22 mouse cellular contexts compared by ENCODE assay signal in the genomic region with DNA sequence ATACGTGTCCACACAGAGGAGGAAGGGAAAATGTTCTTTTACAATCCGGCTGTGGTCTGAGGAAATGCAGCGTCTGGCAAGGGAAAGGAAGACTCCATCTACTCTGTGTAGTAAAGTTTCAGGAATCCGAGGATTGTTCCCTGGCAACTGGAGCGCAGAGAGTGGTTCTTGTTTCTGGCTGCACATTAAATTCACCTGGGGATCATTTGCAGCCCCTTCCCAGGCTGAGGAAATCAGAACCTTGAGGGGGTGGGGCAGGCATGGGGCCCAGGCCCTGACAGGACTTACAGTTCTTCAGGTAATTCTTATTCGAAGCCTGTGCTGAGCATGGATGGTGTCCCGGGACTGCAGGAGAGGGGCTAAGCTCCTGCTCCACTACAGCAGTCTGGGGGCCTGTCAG. TPM values are rescaled to one million over a fixed set of nuclear protein-coding genes. Genes with fewer than 3 reads are reported as not detected.
A peak's percentile ranks its signal among the peaks of the same experiment; 100 is the strongest.
DNase-seq lines count a peak whose midpoint lies in the region; ATAC-seq and TF ChIP-seq lines count a peak whose summit lies in the region.
"Had no signal": no experiment of that assay in that cellular context is flagged by ENCODE, and none has a peak within 500 bp of the region (broad histone marks: within the 10 kb centered on the region; RNA-seq: fewer than 3 reads in every experiment).

No protein-coding gene starts in this region.

- no peaks in the 10 kb centered on the region for H3K9me3 ChIP-seq in embryonic facial prominence, embryonic 13.5 days
- no peaks in the 10 kb centered on the region for H3K9me3 ChIP-seq in limb, embryonic 11.5 days (ENCODE audit: control insufficient read depth, low read length)
- H3K9me3 ChIP-seq in limb, embryonic 15.5 days = no peaks in the 10 kb centered on the region
- no peaks in the 10 kb centered on the region for H3K9me3 ChIP-seq in intestine, embryonic 15.5 days
- H3K9me3 ChIP-seq: forebrain, embryonic 15.5 days; heart, embryonic 15.5 days; hindbrain, embryonic 10.5 days had no signal

- peak; percentile 71 for DNase-seq in heart, adult 11 months
- DNase-seq in heart, postnatal 25 days (ENCODE audit: low spot score) = no peak
- DNase-seq in limb, embryonic 11.5 days (ENCODE audit: low spot score) = peak; percentile 40
- no peak for DNase-seq in thymus, adult 2 months
- no peak for DNase-seq in adrenal gland, postnatal 36 days
- DNase-seq: adrenal gland, postnatal 10 days; cerebellum, adult 11-12 months; cerebellum, adult 9-10 months; cerebellum, postnatal 25 days; gastrocnemius, postnatal 10 days; heart, adult 2 months; heart, postnatal 14 days had no signal

- no peak for TF ChIP-seq CTCF in thymus, adult 2 months (IDR thresholded peaks at IDR 0.05; ENCODE audit: borderline replicate concordance, control insufficient read depth, extremely low read depth, insufficient read depth, low read length, poor library complexity)

- peak overlapping the region; percentile 33 for H3K4me2 ChIP-seq in embryonic facial prominence, embryonic 13.5 days
- H3K4me2 ChIP-seq in limb, embryonic 11.5 days (ENCODE audit: low read depth, severe bottlenecking) = no peak overlapping the region
- peak overlapping the region; percentile 10; the same call in 1 of the 2 replicates for H3K4me2 ChIP-seq in limb, embryonic 15.5 days
- no peak overlapping the region for H3K4me2 ChIP-seq in intestine, embryonic 15.5 days (replicated peaks)
- H3K4me2 ChIP-seq: forebrain, embryonic 15.5 days; heart, embryonic 11.5 days; heart, embryonic 15.5 days had no signal

- intact Hi-C loops in heart, postnatal 25 days (cut with DNase I) = no loop called here

- no peaks in the 10 kb centered on the region for H3K27me3 ChIP-seq in embryonic facial prominence, embryonic 13.5 days
- H3K27me3 ChIP-seq in limb, embryonic 11.5 days (ENCODE audit: control insufficient read depth, insufficient read depth, low read length) = no peaks in the 10 kb centered on the region
- no peaks in the 10 kb centered on the region for H3K27me3 ChIP-seq in limb, embryonic 15.5 days
- H3K27me3 ChIP-seq in intestine, embryonic 15.5 days (replicated peaks) = no peaks in the 10 kb centered on the region
- H3K27me3 ChIP-seq in thymus, adult 2 months (ENCODE audit: control insufficient read depth, insufficient read depth, low read length) = no peaks in the 10 kb centered on the region
- H3K27me3 ChIP-seq: forebrain, embryonic 15.5 days; heart, embryonic 15.5 days had no signal

- TF ChIP-seq POLR2A in thymus, adult 2 months (IDR thresholded peaks at IDR 0.05; ENCODE audit: control insufficient read depth, extremely low read depth, insufficient read depth, low read length, poor library complexity) = no peak

- peak overlapping the region; percentile 57; the same call in 1 of the 2 replicates for H3K27ac ChIP-seq in embryonic facial prominence, embryonic 13.5 days
- H3K27ac ChIP-seq in limb, embryonic 11.5 days (replicated peaks; ENCODE audit: low read depth, low read length) = no peak overlapping the region
- peak overlapping the region; percentile 50; the same call in 1 of the 2 replicates for H3K27ac ChIP-seq in limb, embryonic 15.5 days
- H3K27ac ChIP-seq in intestine, embryonic 15.5 days = no peak overlapping the region
- no peak overlapping the region for H3K27ac ChIP-seq in thymus, adult 2 months (ENCODE audit: control insufficient read depth, insufficient read depth, low read length)
- H3K27ac ChIP-seq: forebrain, embryonic 15.5 days; heart, adult 2 months; heart, embryonic 15.5 days; hindbrain, embryonic 10.5 days had no signal

- H3K4me3 ChIP-seq in embryonic facial prominence, embryonic 13.5 days = no peak overlapping the region
- no peak overlapping the region for H3K4me3 ChIP-seq in limb, embryonic 11.5 days (ENCODE audit: low read depth, low read length)
- no peak overlapping the region for H3K4me3 ChIP-seq in limb, embryonic 15.5 days
- no peak overlapping the region for H3K4me3 ChIP-seq in intestine, embryonic 15.5 days (replicated peaks)
- H3K4me3 ChIP-seq in thymus, adult 2 months (ENCODE audit: control insufficient read depth, insufficient read depth, low read length) = no peak overlapping the region
- H3K4me3 ChIP-seq: forebrain, embryonic 15.5 days; heart, adult 2 months; heart, embryonic 15.5 days; hindbrain, embryonic 10.5 days had no signal

- no peak for ATAC-seq in embryonic facial prominence, embryonic 13.5 days (ENCODE audit: insufficient number of reproducible peaks, insufficient read depth, low FRiP score, low TSS enrichment, low read depth)
- ATAC-seq in limb, embryonic 11.5 days (ENCODE audit: insufficient number of reproducible peaks, low FRiP score, low TSS enrichment, low read depth) = peak; percentile 60
- no peak for ATAC-seq in limb, embryonic 15.5 days (ENCODE audit: insufficient number of reproducible peaks, low FRiP score, low TSS enrichment, low read depth)
- no peak for ATAC-seq in intestine, embryonic 15.5 days
- ATAC-seq: forebrain, embryonic 15.5 days; hindbrain, embryonic 16.5 days; inflammation-experienced regulatory T-cells, adult 6 months had no signal

- no peaks in the 10 kb centered on the region for H3K36me3 ChIP-seq in embryonic facial prominence, embryonic 13.5 days
- H3K36me3 ChIP-seq in limb, embryonic 11.5 days (ENCODE audit: control insufficient read depth, insufficient read depth, low read length) = no peaks in the 10 kb centered on the region
- H3K36me3 ChIP-seq in limb, embryonic 15.5 days = no peaks in the 10 kb centered on the region
- no peaks in the 10 kb centered on the region for H3K36me3 ChIP-seq in intestine, embryonic 15.5 days
- no peaks in the 10 kb centered on the region for H3K36me3 ChIP-seq in thymus, adult 2 months (ENCODE audit: control insufficient read depth, insufficient read depth, low read length)
- H3K36me3 ChIP-seq: forebrain, embryonic 15.5 days; heart, embryonic 15.5 days; hindbrain, embryonic 10.5 days had no signal

- 23% methylated on average over 7 of the region's 7 CpGs for WGBS in embryonic facial prominence, embryonic 13.5 days
- WGBS in limb, embryonic 11.5 days = 54% methylated on average over 7 of the region's 7 CpGs
- WGBS in limb, embryonic 15.5 days = 17% methylated on average over 7 of the region's 7 CpGs
- whole genome bisulfite sequencing in intestine, embryonic 15.5 days = 61% methylated on average over 7 of the region's 7 CpGs
- WGBS in thymus, adult 2 months = 81% methylated on average over 7 of the region's 7 CpGs

- peaks cover 12% of the 10 kb centered on the region for H3K4me1 ChIP-seq in embryonic facial prominence, embryonic 13.5 days
- H3K4me1 ChIP-seq in limb, embryonic 11.5 days (ENCODE audit: control insufficient read depth, insufficient read depth, low read length) = peaks cover 4% of the 10 kb centered on the region; the same call in 1 of the 2 replicates
- H3K4me1 ChIP-seq in limb, embryonic 15.5 days = peaks cover 7% of the 10 kb centered on the region
- H3K4me1 ChIP-seq in intestine, embryonic 15.5 days (replicated peaks) = no peaks in the 10 kb centered on the region
- H3K4me1 ChIP-seq in thymus, adult 2 months (replicated peaks; ENCODE audit: control insufficient read depth, insufficient read depth, low read length) = no peaks in the 10 kb centered on the region
- H3K4me1 ChIP-seq: forebrain, embryonic 15.5 days; heart, embryonic 15.5 days had no signal

- 0 out of 2 replicates have a peak overlapping the region, but pooled peaks have one; percentile 11 for H3K9ac ChIP-seq in embryonic facial prominence, embryonic 13.5 days
- H3K9ac ChIP-seq in limb, embryonic 11.5 days (ENCODE audit: low read length) = no peak overlapping the region
- no peak overlapping the region for H3K9ac ChIP-seq in limb, embryonic 15.5 days
- no peak overlapping the region for H3K9ac ChIP-seq in intestine, embryonic 15.5 days
- H3K9ac ChIP-seq: forebrain, embryonic 15.5 days; heart, embryonic 15.5 days had no signal

RNA-seq across cellular contexts. Expression of a gene that starts 17.0 kb away (rescaled TPM):
- total RNA-seq in heart, postnatal 25 days (2021) = 1 to 10 TPM in 1 of 2 experiments, under 1 TPM in 1; 0.75 to 1.2 TPM
- 3.6 and 4.3 TPM in 2 replicates for polyA plus RNA-seq in embryonic facial prominence, embryonic 13.5 days (2015; fragmentation: Nextera tagmentation; extraction: Ambion mirVana)
- polyA plus RNA-seq in limb, embryonic 11.5 days (2014; fragmentation: Nextera tagmentation; extraction: Ambion mirVana) = 1.9 and 2.9 TPM in 2 replicates
- polyA plus RNA-seq in limb, embryonic 15.5 days (2015; fragmentation: Nextera tagmentation; extraction: Ambion mirVana) = 7.1 TPM in 2 replicates
- 0.58 and 0.79 TPM in 2 replicates for polyA plus RNA-seq in intestine, embryonic 15.5 days (2015; fragmentation: Nextera tagmentation; extraction: Ambion mirVana)
- 0.11 and 0.70 TPM in 2 replicates for polyA plus RNA-seq in thymus, adult 2 months (2012; rRNA removed)
- total RNA-seq in adrenal gland, postnatal 36 days (2021) = under 1 TPM; 0.26 to 0.43 TPM
- total RNA-seq: MEL had no signal
- polyA plus RNA-seq: inflammation-experienced regulatory T-cells, adult 6 months had no signal

Comparison
In these comparisons a context has a peak if more than half of its experiments do, and no peak if none do; other contexts are left out.
1. DNase-seq: peak in heart, adult 11 months (single experiment) and limb, embryonic 11.5 days (single experiment); none in heart, postnatal 25 days (single experiment), thymus, adult 2 months (single experiment) and adrenal gland, postnatal 36 days (0 of 2).
2. H3K27ac ChIP-seq: peak in embryonic facial prominence, embryonic 13.5 days (single experiment) and limb, embryonic 15.5 days (single experiment); none in limb, embryonic 11.5 days (single experiment), intestine, embryonic 15.5 days (single experiment) and thymus, adult 2 months (single experiment).
3. H3K4me2 ChIP-seq: peak in embryonic facial prominence, embryonic 13.5 days (single experiment) and limb, embryonic 15.5 days (single experiment); none in limb, embryonic 11.5 days (single experiment) and intestine, embryonic 15.5 days (single experiment).